Mouse (Mus musculus) CD4-positive, CD25-positive, alpha-beta regulatory T cell, adult 9 weeks (primary cell): Measurements from ENCODE around the gene Slc25a19. TPM values are rescaled to one million over a fixed set of nuclear protein-coding genes. Genes with fewer than 3 reads are reported as not detected.

ENCODE experiments used
- polyA plus RNA-seq: library from polyadenylated mRNA; unstranded; fragments of 100-300 nt; shearing (Covaris generic); gene quantifications from one replicate; pipeline ENCODE4 v1.2.1, GENCODE M21; 2017

Gene Slc25a19
- 70.8 TPM for polyA plus RNA-seq

GRCm38 (mm10) chr11:115627705-115628464 is at the start of gene Slc25a19:
Slc25a19 (minus strand) TSS chr11:115628295.

GRCm38 (mm10) chr11:115612410-115613137 is 15.5 kb downstream of the Slc25a19 start, which contains the start of gene Mif4gd:
Mif4gd (minus strand) TSS chr11:115612969.

GRCm38 (mm10) chr11:115603476-115604303 is 24.4 kb downstream of the Slc25a19 start, which contains the start of the genes Mrps7 and Gga3:
Mrps7 (plus strand) TSS chr11:115603925.
Gga3 (minus strand) TSS chr11:115604051.

Other genes starting within 250 kb of the Slc25a19 start
- not detected for gene Cdr2l, start 246.4 kb downstream of the Slc25a19 start, polyA plus RNA-seq
- gene Mrpl58, start 224.5 kb downstream of the Slc25a19 start, polyA plus RNA-seq: 206 TPM
- 760 TPM for gene Atp5h, start 208.3 kb downstream of the Slc25a19 start, polyA plus RNA-seq
- gene Kctd2, start 208.2 kb downstream of the Slc25a19 start, polyA plus RNA-seq: 4.4 TPM
- gene Trim80, start 187.8 kb downstream of the Slc25a19 start, polyA plus RNA-seq: not detected
- gene Slc16a5, start 165.8 kb downstream of the Slc25a19 start, polyA plus RNA-seq: 23.6 TPM
- 115 TPM for gene Armc7, start 152.6 kb downstream of the Slc25a19 start, polyA plus RNA-seq
- gene Nt5c, start 136.4 kb downstream of the Slc25a19 start, polyA plus RNA-seq: 388 TPM
- gene Jpt1, start 113.9 kb downstream of the Slc25a19 start, polyA plus RNA-seq: 645 TPM
- gene Sumo2, start 92.0 kb downstream of the Slc25a19 start, polyA plus RNA-seq: 775 TPM
- gene Nup85, start 63.9 kb downstream of the Slc25a19 start, polyA plus RNA-seq: 95.7 TPM
- 68.3 TPM for gene Mrps7, start 24.4 kb downstream of the Slc25a19 start, polyA plus RNA-seq
- gene Gga3, start 24.2 kb downstream of the Slc25a19 start, polyA plus RNA-seq: 71.5 TPM
- gene Mif4gd, start 15.3 kb downstream of the Slc25a19 start, polyA plus RNA-seq: 198 TPM
- 10.7 TPM for gene Grb2, start 80.3 kb upstream of the Slc25a19 start, polyA plus RNA-seq
- 35.9 TPM for gene Tmem94, start 137.1 kb upstream of the Slc25a19 start, polyA plus RNA-seq
- gene Caskin2, start 185.3 kb upstream of the Slc25a19 start, polyA plus RNA-seq: 2.9 TPM
- 13.0 TPM for gene Tsen54, start 186.4 kb upstream of the Slc25a19 start, polyA plus RNA-seq
- 35.4 TPM for gene Llgl2, start 195.8 kb upstream of the Slc25a19 start, polyA plus RNA-seq
- 0.24 TPM for gene Myo15b, start 230.1 kb upstream of the Slc25a19 start, polyA plus RNA-seq